Mouse (Mus musculus): ENCODE data around the gene Apoe. TPM values are rescaled to one million over a fixed set of nuclear protein-coding genes. Genes with fewer than 3 reads are reported as not detected.

The Apoe gene
- polyA plus RNA-seq (2016; fragmentation: Nextera tagmentation; extraction: Ambion mirVana), result 135 and 168 TPM in 2 replicates

- DNase-seq (ENCODE audit: low spot score), result peak; percentile 78
- Histone ChIP-seq H3K4me1 (peaks cover 36% of the 10 kb centered on the region), H3K4me3 (peak within 1 kb of the TSS; percentile 57), H3K27me3 (replicated peaks; ENCODE audit: low read depth, poor library complexity, severe bottlenecking) (no peaks in the 10 kb centered on the region), H3K9me3 (peaks cover 10% of the 10 kb centered on the region), H3K27ac (replicated peaks) (peak within 1 kb of the TSS; percentile 73), H3K36me3 (replicated peaks) (peaks cover 50% of the 10 kb centered on the region)
- 2% methylated on average over 20 of the region's 20 CpGs for WGBS
These were observed at the start of gene Apoe for GRCm38 (mm10) chr7:19698907-19699826. Gene Apoe (minus strand): TSS chr7:19699188.

- Histone ChIP-seq H3K36me3 (replicated peaks) (peaks cover 34% of the 10 kb centered on the region), H3K4me1 (peaks cover 59% of the 10 kb centered on the region), H3K4me3 (peak overlapping the region; percentile 79), H3K27ac (replicated peaks) (peak overlapping the region; percentile 93), H3K9me3 (no peaks in the 10 kb centered on the region), H3K27me3 (replicated peaks; ENCODE audit: low read depth, poor library complexity, severe bottlenecking) (no peaks in the 10 kb centered on the region)
- peak; percentile 57 for DNase-seq (ENCODE audit: low spot score)
- WGBS, result 2% methylated on average over 25 of the region's 25 CpGs
These were observed 48.6 kb upstream of the Apoe start for GRCm38 (mm10) chr7:19747420-19748218.

DNA sequence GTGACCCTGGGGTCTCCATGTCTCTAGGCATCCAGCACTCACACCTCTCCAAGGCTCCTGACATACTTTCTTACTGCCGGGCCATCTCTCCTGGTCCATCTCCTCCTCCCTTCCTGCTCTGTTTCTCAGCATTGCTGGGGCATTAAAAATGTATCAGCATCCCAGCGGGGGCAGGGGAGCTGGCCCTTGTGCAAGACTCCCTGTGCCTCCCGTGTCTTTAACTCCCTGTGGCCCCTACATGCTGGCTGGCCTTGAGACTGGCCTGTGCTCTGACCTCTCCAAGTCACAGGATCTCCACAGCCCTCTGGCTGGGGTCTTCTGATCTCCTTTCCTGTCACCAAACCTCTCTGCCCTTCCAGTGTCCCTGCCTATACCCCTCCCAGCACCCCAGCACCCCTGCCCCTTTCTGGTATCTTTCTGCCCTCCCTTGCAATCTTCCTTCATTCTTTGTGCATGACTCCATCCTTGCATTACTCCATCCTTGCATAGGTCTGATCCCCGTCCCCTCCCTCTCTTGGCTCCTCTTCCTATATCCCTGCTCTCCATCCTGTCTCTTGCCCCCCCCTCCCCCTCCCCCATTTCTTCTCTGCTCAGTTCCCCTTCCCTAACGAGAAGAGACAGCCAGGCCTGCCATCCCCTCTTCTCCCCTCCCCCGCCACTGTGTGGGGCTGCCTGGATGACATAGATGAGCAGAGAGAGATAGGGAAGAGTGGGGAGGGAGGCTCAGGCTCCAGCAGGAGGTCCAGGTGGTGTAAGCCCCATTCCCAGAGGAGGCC, 47.6 kb upstream of the Apoe start:
- H3K36me3 ChIP-seq (replicated peaks), result peaks cover 40% of the 10 kb centered on the region
- no peaks in the 10 kb centered on the region for H3K9me3 ChIP-seq
- peak overlapping the region; percentile 79 for H3K4me3 ChIP-seq
- H3K27ac ChIP-seq (replicated peaks), result peak overlapping the region; percentile 61
- WGBS, result 27% methylated on average over 6 of the region's 6 CpGs
- DNase-seq (ENCODE audit: low spot score), result peak; percentile 32
- H3K27me3 ChIP-seq (replicated peaks; ENCODE audit: low read depth, poor library complexity, severe bottlenecking), result no peaks in the 10 kb centered on the region
- H3K4me1 ChIP-seq, result peaks cover 69% of the 10 kb centered on the region

- 78% methylated on average over 9 of the region's 10 CpGs for WGBS
- peaks cover 46% of the 10 kb centered on the region for H3K36me3 ChIP-seq (replicated peaks)
- H3K27ac ChIP-seq (replicated peaks), result no peak overlapping the region
- H3K27me3 ChIP-seq (replicated peaks; ENCODE audit: low read depth, poor library complexity, severe bottlenecking), result no peaks in the 10 kb centered on the region
- peaks cover 74% of the 10 kb centered on the region for H3K4me1 ChIP-seq
- H3K4me3 ChIP-seq, result no peak overlapping the region
- no peak for DNase-seq (ENCODE audit: low spot score)
- H3K9me3 ChIP-seq, result no peaks in the 10 kb centered on the region
These were observed 47.0 kb upstream of the Apoe start for GRCm38 (mm10) chr7:19745971-19746370.

DNA sequence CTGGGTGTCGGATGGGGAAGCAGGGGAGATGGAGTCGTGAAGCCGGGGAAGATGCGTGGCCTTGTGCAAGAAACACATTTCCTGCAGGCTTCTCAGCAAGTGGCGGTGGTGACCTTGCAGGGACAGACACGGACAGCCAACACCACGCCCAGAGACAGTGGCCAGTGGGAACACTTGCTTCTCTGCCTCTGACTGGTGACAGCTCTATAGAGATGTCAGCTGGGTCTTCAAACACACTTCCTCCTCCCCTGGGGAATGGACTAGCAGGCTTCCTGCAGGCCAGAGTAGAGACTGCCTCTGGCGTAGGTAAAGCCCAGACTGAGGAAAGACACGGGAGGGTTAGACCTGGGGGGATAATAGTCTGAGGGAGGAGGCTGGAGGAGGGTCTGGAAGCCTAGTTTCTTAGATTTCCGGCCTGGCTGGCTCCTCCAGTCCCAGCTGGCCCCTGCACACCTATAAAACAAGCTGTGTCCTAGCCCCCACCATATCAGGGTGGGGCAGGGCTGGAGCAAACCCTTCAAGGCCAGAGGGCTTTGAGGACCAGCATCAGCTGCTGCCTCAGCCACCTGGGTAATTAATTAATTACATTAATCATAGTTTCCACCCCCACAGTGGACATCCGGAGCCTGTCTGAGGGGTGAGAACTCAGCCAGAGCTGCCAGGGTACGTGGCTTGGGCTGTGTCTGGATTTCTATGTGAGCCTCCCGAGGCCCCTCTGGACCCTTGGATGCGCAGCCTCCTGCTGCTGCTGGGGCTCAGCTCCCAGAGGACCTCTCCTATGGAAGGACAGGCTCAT, 45.8 kb upstream of the Apoe start:
- Histone ChIP-seq H3K36me3 (replicated peaks) (peaks cover 58% of the 10 kb centered on the region), H3K27me3 (replicated peaks; ENCODE audit: low read depth, poor library complexity, severe bottlenecking) (no peaks in the 10 kb centered on the region), H3K4me1 (peaks cover 68% of the 10 kb centered on the region), H3K9me3 (peaks cover 4% of the 10 kb centered on the region), H3K4me3 (0 out of 2 replicates have a peak overlapping the region, but pooled peaks have one; percentile 19), H3K27ac (replicated peaks) (0 out of 2 replicates have a peak overlapping the region, but pooled peaks have one; percentile 21)
- DNase-seq (ENCODE audit: low spot score), result no peak
- 69% methylated on average over 14 of the region's 14 CpGs for WGBS

DNA sequence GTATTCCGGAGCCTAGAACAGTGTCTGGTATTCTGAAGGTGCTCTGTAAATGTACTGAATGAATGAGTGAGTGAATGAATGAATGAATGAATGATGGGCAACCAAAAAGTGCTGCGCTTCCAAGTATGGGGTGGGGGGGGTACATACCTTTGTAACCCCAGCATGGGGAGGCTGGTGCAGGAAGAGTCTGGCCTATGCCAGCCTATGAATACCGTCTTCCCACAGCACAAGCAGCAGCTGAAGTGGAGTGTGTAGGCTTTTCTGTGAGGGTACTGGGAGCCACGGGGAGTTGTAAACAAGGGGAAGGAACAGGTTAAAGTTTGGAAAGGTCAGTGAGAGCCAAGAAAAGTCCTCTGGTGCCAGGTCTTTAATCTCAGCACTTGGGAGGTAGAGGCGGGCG, 44.8 kb upstream of the Apoe start:
- no peak for DNase-seq (ENCODE audit: low spot score)
- no peak overlapping the region for H3K4me3 ChIP-seq
- no peak overlapping the region for H3K27ac ChIP-seq (replicated peaks)
- peaks cover 67% of the 10 kb centered on the region for H3K4me1 ChIP-seq
- H3K27me3 ChIP-seq (replicated peaks; ENCODE audit: low read depth, poor library complexity, severe bottlenecking), result no peaks in the 10 kb centered on the region
- 85% methylated on average over 6 of the region's 6 CpGs for WGBS
- H3K9me3 ChIP-seq, result peaks cover 4% of the 10 kb centered on the region
- H3K36me3 ChIP-seq (replicated peaks), result peaks cover 67% of the 10 kb centered on the region

- 39% methylated on average over 5 of the region's 5 CpGs for WGBS
- H3K36me3 ChIP-seq (replicated peaks), result peaks cover 77% of the 10 kb centered on the region
- H3K9me3 ChIP-seq, result peaks cover 4% of the 10 kb centered on the region
- no peak overlapping the region for H3K4me3 ChIP-seq
- no peak overlapping the region for H3K27ac ChIP-seq (replicated peaks)
- H3K4me1 ChIP-seq, result peaks cover 54% of the 10 kb centered on the region
- DNase-seq (ENCODE audit: low spot score), result no peak
- no peaks in the 10 kb centered on the region for H3K27me3 ChIP-seq (replicated peaks; ENCODE audit: low read depth, poor library complexity, severe bottlenecking)
These were observed 43.5 kb upstream of the Apoe start for GRCm38 (mm10) chr7:19742468-19742867.

DNA sequence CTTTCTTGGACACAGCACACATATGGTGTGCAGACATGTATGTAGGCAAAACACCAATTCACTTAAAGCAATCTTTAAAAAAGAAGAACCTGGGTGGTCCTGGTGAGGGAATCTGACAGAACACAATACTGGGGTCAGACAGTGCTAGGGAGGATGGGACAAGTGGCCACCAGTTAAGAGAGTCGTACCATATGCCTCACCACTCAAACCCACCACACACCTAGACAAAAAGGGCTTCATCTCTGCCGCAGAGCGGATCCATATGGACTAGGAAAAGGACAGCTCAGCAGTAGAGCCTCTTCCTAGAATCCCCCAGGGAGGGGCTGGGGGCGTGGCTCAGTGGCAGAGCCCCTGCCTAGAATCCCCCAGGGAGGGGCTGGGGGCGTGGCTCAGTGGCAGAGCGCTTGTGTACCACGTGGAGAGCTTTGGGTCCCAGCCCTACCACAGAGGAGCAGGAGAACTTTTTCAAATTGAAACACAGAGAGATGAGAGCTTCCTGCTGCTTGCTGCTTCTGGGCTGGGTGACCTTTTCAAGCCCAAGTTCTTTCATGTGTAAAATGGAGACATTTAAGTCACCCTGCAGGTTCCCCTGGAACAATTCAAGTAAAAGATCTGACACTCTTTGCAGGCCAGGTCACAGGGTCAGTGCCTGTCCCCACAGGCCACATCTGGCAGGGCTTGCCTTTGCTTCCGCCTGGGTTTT, 42.5 kb upstream of the Apoe start:
- peak overlapping the region; percentile 19; the same call in 1 of the 2 replicates for H3K4me3 ChIP-seq

GRCm38 (mm10) chr7:19740269-19740668, 41.3 kb upstream of the Apoe start:
- DNase-seq (ENCODE audit: low spot score), result no peak
- Histone ChIP-seq H3K27me3 (replicated peaks; ENCODE audit: low read depth, poor library complexity, severe bottlenecking) (no peaks in the 10 kb centered on the region), H3K4me3 (no peak overlapping the region), H3K9me3 (peaks cover 4% of the 10 kb centered on the region), H3K36me3 (replicated peaks) (peaks cover 91% of the 10 kb centered on the region), H3K4me1 (peaks cover 32% of the 10 kb centered on the region), H3K27ac (replicated peaks) (no peak overlapping the region)
- 90% methylated on average over 11 of the region's 11 CpGs for WGBS

More for the DNA sequence above, 42.5 kb upstream of the Apoe start:
- peaks cover 87% of the 10 kb centered on the region for H3K36me3 ChIP-seq (replicated peaks)
- peaks cover 44% of the 10 kb centered on the region for H3K4me1 ChIP-seq
- peak; percentile 49 for DNase-seq (ENCODE audit: low spot score)
- WGBS, result 9% methylated on average over 8 of the region's 8 CpGs
- H3K27me3 ChIP-seq (replicated peaks; ENCODE audit: low read depth, poor library complexity, severe bottlenecking), result no peaks in the 10 kb centered on the region
- peaks cover 4% of the 10 kb centered on the region for H3K9me3 ChIP-seq
- H3K27ac ChIP-seq (replicated peaks), result peak overlapping the region; percentile 49

- H3K36me3 ChIP-seq (replicated peaks), result peaks cover 91% of the 10 kb centered on the region
- WGBS, result 85% methylated on average over 3 of the region's 3 CpGs
- H3K4me1 ChIP-seq, result peaks cover 22% of the 10 kb centered on the region
- no peak overlapping the region for H3K27ac ChIP-seq (replicated peaks)
- peaks cover 4% of the 10 kb centered on the region for H3K9me3 ChIP-seq
- no peak overlapping the region for H3K4me3 ChIP-seq
- DNase-seq (ENCODE audit: low spot score), result no peak
- H3K27me3 ChIP-seq (replicated peaks; ENCODE audit: low read depth, poor library complexity, severe bottlenecking), result no peaks in the 10 kb centered on the region
These were observed 39.8 kb upstream of the Apoe start for GRCm38 (mm10) chr7:19738771-19739170.
